Mouse (Mus musculus) left cerebral cortex, postnatal 36 days (tissue): ENCODE results near the gene Micall1. TPM values are rescaled to one million over a fixed set of nuclear protein-coding genes. Genes with fewer than 3 reads are reported as not detected.

Experiments used
- DNase-seq, 2 experiments: peaks; one replicate each; pipeline ENCODE4 v3.0.0; 2021 to 2022; ENCODE audit warnings: low spot score in 2 of 2, mixed read lengths in 1 of 2
- intact Hi-C: fragments of 180-260 bp; cut with DNase I; formaldehyde crosslinking; loops from one replicate; pipeline ENCODE4 v1.15.1; 2025
- total RNA-seq, 2 experiments: library from RNA; stranded (reverse); gene quantifications; 2 replicates each; pipeline ENCODE4 v1.2.3; 2021

Gene Micall1
- total RNA-seq, 2 experiments from 2014 or later = 26.8 to 28.0 TPM

- intact Hi-C loops = no loop called here
- no peak for DNase-seq
Observed at GRCm38 (mm10) chr15:79151881-79152280, 43.2 kb downstream of the Micall1 start.

- intact Hi-C loops = no loop called here
- no peak for DNase-seq
Observed at GRCm38 (mm10) chr15:79152709-79153108, 44.0 kb downstream of the Micall1 start.

DNA sequence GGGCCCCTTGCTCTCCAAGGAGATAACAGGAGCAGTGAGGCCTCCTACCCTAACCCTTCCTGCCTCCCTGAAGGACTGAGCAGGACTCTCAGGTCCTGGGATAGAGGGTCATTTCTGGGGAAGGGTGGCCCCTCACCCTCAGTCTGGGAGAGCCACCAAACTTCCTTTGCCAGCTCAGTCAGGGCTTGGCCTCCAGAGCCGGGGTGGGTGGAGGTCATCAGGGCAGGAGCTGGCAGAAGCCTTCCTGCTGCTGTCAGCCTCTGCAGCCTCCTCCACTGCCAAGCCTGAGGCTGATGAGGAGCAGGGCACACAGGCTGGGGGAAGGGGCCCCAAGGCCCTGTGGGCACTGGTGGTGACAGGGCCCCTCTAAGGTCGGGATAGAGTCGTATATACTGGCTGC is 46.9 kb downstream of the Micall1 start:
- intact Hi-C loops = no loop called here
- DNase-seq = no peak

GRCm38 (mm10) chr15:79162301-79162700 is 53.6 kb downstream of the Micall1 start:
- no peak for DNase-seq
- intact Hi-C loops = no loop called here

GRCm38 (mm10) chr15:79162822-79163221 is 54.1 kb downstream of the Micall1 start:
- DNase-seq = no peak
- intact Hi-C loops = no loop called here

DNA sequence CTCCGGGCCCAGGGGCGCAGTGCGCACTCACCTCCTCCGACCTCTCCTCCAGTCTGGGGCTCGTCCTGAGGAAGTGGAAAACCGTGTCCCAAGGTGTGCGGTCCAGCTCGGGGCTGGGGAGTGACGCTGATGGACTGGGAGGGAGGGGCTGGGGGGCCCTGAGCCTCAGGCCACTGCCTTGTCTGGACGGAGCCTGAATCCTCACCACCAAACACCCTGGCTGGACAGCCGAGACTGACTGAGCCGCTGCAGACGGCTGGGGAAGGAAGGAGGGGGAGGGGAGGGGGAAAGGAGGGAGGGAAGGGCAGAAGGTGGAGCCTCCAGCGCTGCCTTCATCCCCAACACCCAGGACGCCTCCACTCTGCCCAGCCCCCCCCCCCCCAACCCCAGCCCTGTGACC is 55.6 kb downstream of the Micall1 start:
- intact Hi-C loops = no loop called here
- DNase-seq = no peak

DNA sequence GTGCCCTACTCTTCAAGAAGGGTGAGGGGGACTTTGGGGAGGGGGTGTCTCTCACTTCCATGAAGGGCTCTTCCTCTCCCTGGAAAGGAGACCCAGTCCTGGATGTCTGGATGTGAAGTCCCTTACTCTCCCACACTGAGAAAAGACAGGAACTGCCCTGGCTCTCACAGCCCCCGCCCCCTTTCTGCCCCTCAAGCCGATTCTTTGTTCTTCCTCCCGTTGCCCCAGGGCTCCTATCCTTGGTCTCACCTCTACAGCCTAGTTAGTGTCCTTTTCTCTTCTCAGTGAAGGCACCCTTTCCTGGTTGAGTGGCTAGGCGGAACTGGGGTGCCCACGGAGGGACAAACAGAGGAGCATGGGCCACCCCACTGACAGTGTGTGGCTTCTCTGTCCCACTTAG is 56.4 kb downstream of the Micall1 start, which contains the start of gene Sox10:
Sox10 (minus strand) TSS at position 101 of the 400 bp plus-strand sequence.
- intact Hi-C loops = no loop called here
- no peak for DNase-seq

GRCm38 (mm10) chr15:79166712-79167111 is 58.0 kb downstream of the Micall1 start:
- DNase-seq = no peak
- intact Hi-C loops = no loop called here

DNA sequence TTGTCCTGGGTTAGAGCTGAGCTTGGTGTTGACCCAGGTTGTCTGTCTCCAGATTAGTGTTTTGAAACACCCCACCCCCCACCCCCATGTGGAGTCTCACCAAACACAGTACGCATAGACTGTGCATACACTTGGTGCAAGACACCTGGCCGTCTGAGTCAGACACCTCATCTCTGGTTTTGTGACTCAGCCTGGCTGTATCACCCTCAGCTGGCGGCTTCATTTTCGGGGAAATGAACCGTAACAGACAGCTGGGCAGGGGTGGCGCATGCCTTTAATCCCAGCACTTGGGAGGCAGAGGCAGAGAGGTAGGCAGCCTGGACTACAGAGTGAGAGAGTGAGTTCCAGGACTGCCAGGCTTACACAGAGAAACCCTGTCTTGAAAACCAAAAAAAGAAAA is 68.2 kb downstream of the Micall1 start:
- no peak for DNase-seq
- intact Hi-C loops = no loop called here

DNA sequence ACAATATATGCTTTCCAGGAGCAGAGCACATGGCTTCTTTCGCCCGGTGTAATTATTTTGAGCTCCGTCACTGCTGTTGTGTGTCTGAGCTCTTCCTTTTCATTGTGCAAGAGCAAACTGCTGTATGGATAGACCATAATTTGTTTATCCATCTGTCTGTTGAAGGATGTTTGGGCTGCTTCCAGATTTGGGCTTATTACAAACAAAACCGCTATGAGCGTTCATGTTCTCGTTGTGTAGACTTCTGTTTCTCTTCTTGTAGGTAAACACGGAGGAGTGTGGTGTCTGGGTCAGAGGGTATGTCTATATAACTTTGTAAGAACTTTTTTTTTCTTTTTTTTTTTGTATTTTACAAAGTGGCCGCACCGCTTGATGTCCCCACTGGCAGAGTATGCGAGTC is 76.5 kb downstream of the Micall1 start:
- intact Hi-C loops = no loop called here
- no peak for DNase-seq

Other genes with a start within 250 kb of the Micall1 start
- 10 to 100 TPM; 57.6 to 65.0 TPM for gene Gga1, start 231.7 kb upstream of the Micall1 start, total RNA-seq
- gene Gm49510, start 209.2 kb upstream of the Micall1 start, total RNA-seq = under 1 TPM in 1 of 2 experiments, not detected in 1; 0.97 TPM
- 10 to 100 TPM; 23.7 to 31.5 TPM for gene Sh3bp1, start 209.1 kb upstream of the Micall1 start, total RNA-seq
- gene Pdxp, start 195.0 kb upstream of the Micall1 start, total RNA-seq = 100 to 1,000 TPM; 159 to 192 TPM
- gene Lgals1, start 182.2 kb upstream of the Micall1 start, total RNA-seq = 10 to 100 TPM; 19.3 to 25.0 TPM
- gene Nol12, start 174.0 kb upstream of the Micall1 start, total RNA-seq = 10 to 100 TPM; 39.5 to 42.1 TPM
- 10 to 100 TPM; 14.3 to 19.5 TPM for gene Triobp, start 161.2 kb upstream of the Micall1 start, total RNA-seq
- gene H1f0, start 80.4 kb upstream of the Micall1 start, total RNA-seq = 100 to 1,000 TPM in 1 of 2 experiments, 10 to 100 TPM in 1; 87.0 to 113 TPM
- not detected for gene Galr3, start 67.0 kb upstream of the Micall1 start, total RNA-seq
- 10 to 100 TPM; 14.1 to 19.0 TPM for gene Ankrd54, start 46.0 kb upstream of the Micall1 start, total RNA-seq
- 10 to 100 TPM; 62.6 to 65.3 TPM for gene Eif3l, start 33.7 kb upstream of the Micall1 start, total RNA-seq
- gene Polr2f, start 32.1 kb downstream of the Micall1 start, total RNA-seq = 100 to 1,000 TPM in 1 of 2 experiments, 10 to 100 TPM in 1; 95.2 to 109 TPM
- gene 1700088E04Rik, start 32.4 kb downstream of the Micall1 start, total RNA-seq = 10 to 100 TPM; 12.6 to 13.2 TPM
- gene Sox10, start 56.3 kb downstream of the Micall1 start, total RNA-seq = 10 to 100 TPM; 29.2 to 29.8 TPM
- gene Pick1, start 120.3 kb downstream of the Micall1 start, total RNA-seq = 10 to 100 TPM; 48.9 to 50.4 TPM
- gene Gm49486, start 120.5 kb downstream of the Micall1 start, total RNA-seq = 1 to 10 TPM in 1 of 2 experiments, under 1 TPM in 1; 0.20 to 1.2 TPM
- gene Slc16a8, start 145.9 kb downstream of the Micall1 start, total RNA-seq = under 1 TPM in 1 of 2 experiments, not detected in 1; 0.17 TPM
- gene Baiap2l2, start 176.6 kb downstream of the Micall1 start, total RNA-seq = 1 to 10 TPM; 3.5 to 4.5 TPM
- gene Pla2g6, start 219.5 kb downstream of the Micall1 start, total RNA-seq = 10 to 100 TPM; 21.7 to 25.9 TPM
- 1 to 10 TPM; 1.6 to 2.0 TPM for gene Maff, start 237.7 kb downstream of the Micall1 start, total RNA-seq